Mouse (Mus musculus) skeletal muscle tissue, adult 2 months (tissue): ENCODE results near the gene Alkbh8.
A peak's percentile ranks its signal among the peaks of the same experiment; 100 is the strongest.
"Not testable (repeated sequence)": the region's sequence is repeated elsewhere in the genome, so short reads cannot be mapped to it uniquely, and the experiment has no call there.

Experiments used
- DNase-seq: peaks from one replicate; pipeline ENCODE4 v3.0.0-alpha.2; 2012; ENCODE audit warnings: low read depth, low spot score

Alkbh8 gene

DNA sequence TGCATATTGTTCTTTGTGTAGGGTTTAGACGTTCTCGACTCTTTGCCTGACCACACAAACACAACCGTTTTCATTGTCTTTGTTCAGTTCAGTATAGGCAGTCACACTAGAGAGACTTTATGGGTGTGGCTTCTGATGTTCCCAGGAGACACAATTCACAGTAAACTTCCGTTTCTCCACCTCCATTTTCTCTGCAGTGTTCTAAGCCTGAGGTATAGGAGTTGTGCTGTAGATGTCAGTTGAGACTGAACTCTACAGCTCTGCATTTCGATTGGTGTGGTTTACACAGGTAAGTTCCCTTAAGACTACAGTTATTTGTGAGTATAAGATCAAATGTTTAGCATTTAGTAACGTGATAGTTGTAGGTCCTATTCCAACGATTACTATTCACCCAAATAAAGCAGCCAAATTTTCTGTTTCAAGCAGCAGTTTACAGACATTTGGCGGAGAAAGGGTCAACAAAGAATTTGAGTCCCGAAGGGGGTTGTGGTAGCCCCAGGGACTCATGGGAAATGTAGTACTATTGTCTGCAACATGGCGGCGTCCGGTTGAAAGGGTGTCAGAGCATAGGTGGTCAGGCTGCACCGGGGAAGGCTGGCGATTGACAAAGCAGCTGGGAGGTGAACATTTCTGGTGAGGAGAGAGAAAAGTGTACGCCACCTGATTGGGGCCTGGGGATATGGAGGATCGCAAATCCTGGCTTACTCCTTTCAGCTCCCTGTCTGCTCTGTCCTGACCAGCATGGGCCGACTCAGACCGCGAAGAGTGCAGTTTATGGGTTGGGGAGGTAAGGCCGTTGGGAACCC lies at the start of gene Alkbh8:
Gene Alkbh8 (plus strand): TSS at position 179 of the 806 bp plus-strand sequence.
- peak; percentile 50 for DNase-seq

DNA sequence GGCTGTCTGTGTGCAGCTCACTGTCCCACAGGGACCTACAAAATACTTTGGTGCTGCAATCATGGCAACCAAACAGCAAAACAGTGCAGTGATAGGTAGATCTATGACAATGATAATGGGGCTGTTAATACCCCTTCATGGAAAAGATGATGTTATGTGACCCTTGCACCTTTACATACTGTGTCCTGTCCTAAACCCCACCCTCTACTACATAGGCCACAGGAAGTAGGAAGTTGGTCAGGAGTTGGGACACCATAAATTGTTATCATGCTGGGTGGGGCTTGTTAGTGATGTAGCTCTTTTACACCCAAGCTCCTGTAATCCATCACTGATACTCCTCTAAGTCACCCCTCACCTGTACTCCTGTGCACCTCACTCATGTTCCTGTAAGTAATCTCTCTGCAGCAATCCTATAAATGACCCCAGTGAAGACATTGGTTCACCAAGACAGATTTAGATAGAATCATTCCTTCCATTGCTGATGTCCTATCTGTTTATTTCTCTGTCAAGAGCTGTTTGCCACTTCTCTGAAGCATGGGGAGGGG lies 25.6 kb upstream of the Alkbh8 start:
- no peak for DNase-seq

GRCm38 (mm10) chr9:3310016-3310415 lies 24.9 kb upstream of the Alkbh8 start:
- DNase-seq = no peak

DNA sequence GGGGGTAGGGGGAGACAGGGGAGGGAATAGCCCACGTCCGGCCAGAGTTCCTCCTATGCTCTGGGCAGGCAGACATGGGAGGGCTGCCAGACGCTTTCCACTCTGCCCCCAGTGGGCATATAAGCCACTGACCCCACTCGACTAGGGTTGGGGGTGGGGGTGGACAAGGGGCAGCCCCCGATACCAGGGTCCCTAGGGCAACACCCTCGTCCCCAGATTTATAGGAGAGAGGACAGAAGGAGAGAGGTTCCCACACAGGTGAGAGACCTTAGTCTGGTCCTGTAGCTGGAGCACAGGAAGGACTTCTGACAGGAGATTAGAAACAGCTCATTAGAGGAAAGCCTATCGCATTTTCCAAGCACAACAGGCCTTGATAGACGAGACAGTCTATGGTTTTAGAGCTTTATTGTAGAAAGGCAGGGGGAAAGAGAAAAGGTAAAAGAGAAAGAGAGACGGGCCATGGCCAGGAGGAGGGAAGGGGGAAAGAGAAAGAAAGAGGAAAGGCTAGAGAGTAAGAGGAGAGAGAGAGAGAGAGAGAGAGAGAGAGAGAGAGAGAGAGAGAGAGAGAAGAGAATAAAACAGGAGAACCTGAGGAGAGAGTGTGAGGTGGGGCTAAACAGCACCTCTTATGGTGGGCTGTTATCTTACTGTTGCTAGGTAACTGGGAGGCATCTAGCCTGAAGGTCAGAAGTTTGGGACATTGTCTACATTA lies 7.4 kb upstream of the Alkbh8 start:
- DNase-seq = not testable (repeated sequence)

DNA sequence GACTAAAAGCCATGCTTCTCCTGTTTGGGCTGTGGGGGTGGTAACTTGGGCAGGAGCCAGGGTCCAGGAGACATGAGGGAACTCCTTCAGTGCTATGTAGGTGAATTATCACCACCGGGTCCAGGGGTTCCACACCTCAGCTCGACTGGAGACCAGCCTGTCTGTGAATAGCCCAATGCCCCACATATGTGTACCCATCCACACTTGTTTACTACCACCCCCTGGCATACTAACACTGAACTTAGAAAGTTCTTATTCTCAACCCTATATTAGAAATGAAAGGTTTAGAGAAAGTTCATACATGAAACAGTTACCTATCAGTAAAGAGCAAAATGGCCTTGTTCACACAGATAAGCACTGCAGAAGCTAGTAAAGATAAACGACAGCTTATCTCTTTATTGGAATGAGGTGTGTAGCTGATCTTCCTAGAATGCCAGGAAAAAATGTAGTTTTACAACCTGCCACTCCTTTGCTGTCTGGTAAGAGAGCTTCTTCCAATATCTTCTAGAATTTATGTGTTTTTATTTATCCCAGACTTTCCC lies 6.8 kb upstream of the Alkbh8 start:
- no peak for DNase-seq

DNA sequence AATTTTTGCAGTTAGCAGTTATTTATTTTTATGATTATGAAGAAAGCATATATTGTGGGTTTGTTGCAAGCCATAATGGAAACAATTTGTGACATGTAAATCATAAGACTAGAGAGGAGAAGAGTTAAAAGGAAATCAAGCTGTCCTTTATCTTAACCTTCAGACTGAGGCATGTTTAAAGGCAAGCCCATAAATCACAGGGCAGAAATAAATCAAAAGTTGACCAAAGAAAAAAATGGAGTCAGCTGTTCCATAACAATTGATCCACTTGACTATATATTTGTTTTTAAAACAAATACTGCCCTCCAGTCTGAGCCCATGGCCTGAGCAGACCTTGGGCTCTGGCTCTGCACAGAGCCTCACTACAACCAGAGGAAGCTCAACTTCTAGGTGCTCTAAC lies 4.6 kb upstream of the Alkbh8 start:
- no peak for DNase-seq

GRCm38 (mm10) chr9:3330737-3331384 lies 4.1 kb upstream of the Alkbh8 start:
- no peak for DNase-seq

- DNase-seq = no peak
Measured at GRCm38 (mm10) chr9:3336661-3337060, 1.7 kb downstream of the Alkbh8 start.

DNA sequence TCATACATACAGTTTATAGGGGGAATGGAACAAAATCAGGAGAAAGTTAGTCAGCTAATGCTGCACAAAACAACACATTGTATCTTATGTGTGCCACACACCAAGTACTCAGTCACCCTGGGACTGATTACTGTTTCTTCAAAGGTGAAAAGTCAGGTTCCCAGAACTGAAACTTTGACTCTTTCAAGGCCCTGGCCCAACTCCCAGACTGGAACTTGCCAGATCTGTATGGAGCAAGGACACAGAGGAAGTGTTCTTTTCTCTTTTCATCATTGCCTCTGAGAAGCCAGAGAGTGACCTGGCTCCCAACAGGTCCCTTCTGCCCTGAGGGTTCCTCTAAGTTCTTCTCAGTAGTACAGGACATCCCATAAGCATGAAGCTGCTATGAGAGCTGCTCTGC lies 10.2 kb downstream of the Alkbh8 start:
- no peak for DNase-seq

GRCm38 (mm10) chr9:3345967-3346366 lies 11.0 kb downstream of the Alkbh8 start:
- DNase-seq = no peak

DNA sequence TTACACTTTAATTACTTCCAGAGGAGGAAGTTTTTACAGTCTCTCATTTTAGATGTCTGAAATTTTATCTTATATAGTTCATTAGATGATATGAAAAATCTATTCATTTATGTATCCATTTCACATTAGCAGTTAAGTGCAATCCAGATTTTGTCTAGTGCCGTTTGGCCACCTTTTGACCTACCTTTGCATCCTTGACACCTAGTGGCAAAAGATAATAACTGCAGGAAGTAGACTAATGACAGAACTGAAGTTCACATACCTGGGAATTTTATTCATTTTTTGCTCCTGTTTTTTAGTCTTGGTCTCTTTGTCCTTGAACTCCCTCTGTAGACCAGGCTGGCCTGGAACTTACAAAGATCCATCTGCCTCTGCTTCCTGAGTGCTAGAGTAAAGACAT lies 15.1 kb downstream of the Alkbh8 start:
- DNase-seq = no peak

- not testable (repeated sequence) for DNase-seq
Measured at GRCm38 (mm10) chr9:3376323-3376722, 41.4 kb downstream of the Alkbh8 start.

GRCm38 (mm10) chr9:3403251-3404208 lies 68.6 kb downstream of the Alkbh8 start, which contains the start of gene Cwf19l2:
Cwf19l2 (plus strand) TSS chr9:3403592.
- peak; percentile 87 for DNase-seq

DNA sequence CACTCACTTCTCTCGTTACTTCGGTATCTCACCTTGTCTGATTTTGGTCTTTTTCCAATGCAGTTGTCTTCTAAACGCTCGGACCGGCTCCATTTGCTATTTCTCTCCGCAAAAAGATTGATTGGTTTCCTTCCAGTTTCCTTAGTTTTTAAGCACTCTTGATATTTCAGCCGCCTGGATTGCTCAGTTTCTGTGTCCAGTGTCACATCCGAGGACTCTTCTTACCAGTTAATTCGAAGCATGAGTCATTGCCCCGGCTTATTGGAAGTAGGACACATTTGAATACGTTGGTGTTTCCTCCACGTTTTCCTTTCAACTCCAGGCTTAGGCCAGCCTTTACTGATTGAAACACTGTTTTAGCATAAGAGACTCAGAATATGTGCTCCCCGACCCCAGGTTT lies 69.4 kb downstream of the Alkbh8 start:
- DNase-seq = peak; percentile 0

- not testable (repeated sequence) for DNase-seq
Measured at GRCm38 (mm10) chr9:3439555-3440300, 104.8 kb downstream of the Alkbh8 start.
